Comparison of ENCODE assay signal across 22 mouse cellular contexts in genomic region chr10:30788340-30788721, GRCm38 (mm10).
"Had no signal": no experiment of that assay in that cellular context is flagged by ENCODE, and none has a peak within 500 bp of the region (broad histone marks: within the 10 kb centered on the region; RNA-seq: fewer than 3 reads in every experiment).

No protein-coding gene starts in this region.

- H3K9ac ChIP-seq: limb, embryonic 13.5 days; lung, embryonic 14.5 days; midbrain, embryonic 12.5 days; midbrain, embryonic 15.5 days; neural tube, embryonic 12.5 days; neural tube, embryonic 15.5 days had no signal

- H3K27me3 ChIP-seq: limb, embryonic 13.5 days; midbrain, embryonic 12.5 days; midbrain, embryonic 15.5 days; neural tube, embryonic 12.5 days; neural tube, embryonic 15.5 days had no signal

- H3K36me3 ChIP-seq: limb, embryonic 10.5 days; limb, embryonic 13.5 days; midbrain, embryonic 12.5 days; midbrain, embryonic 15.5 days; neural tube, embryonic 12.5 days; neural tube, embryonic 15.5 days had no signal

- H3K9me3 ChIP-seq: limb, embryonic 10.5 days; limb, embryonic 13.5 days; midbrain, embryonic 12.5 days; midbrain, embryonic 15.5 days; neural tube, embryonic 12.5 days had no signal

- H3K4me1 ChIP-seq: limb, embryonic 10.5 days; limb, embryonic 13.5 days; midbrain, embryonic 12.5 days; midbrain, embryonic 15.5 days; neural tube, embryonic 12.5 days; neural tube, embryonic 15.5 days had no signal

- DNase-seq: kidney, adult 18-20 months; kidney, adult 9 months; kidney, postnatal 14 days; kidney, postnatal 4 days; layer of hippocampus, adult 9-11 months; lung, embryonic 14.5 days; lung, postnatal 10 days; lung, postnatal 36 days; right cerebral cortex, adult 18-20 months; right cerebral cortex, postnatal 14 days; right cerebral cortex, postnatal 4 days; thymus, adult 2 months; thymus, postnatal 14 days; thymus, postnatal 4 days had no signal

- H3K4me3 ChIP-seq: limb, embryonic 10.5 days; limb, embryonic 13.5 days; midbrain, embryonic 12.5 days; midbrain, embryonic 15.5 days; neural tube, embryonic 12.5 days; neural tube, embryonic 15.5 days had no signal

- ATAC-seq: intestine, embryonic 16.5 days; midbrain, embryonic 15.5 days had no signal

- H3K27ac ChIP-seq: limb, embryonic 10.5 days; limb, embryonic 13.5 days; midbrain, embryonic 12.5 days; midbrain, embryonic 15.5 days; neural tube, embryonic 12.5 days; neural tube, embryonic 15.5 days; stomach, postnatal 0 days had no signal

- H3K4me2 ChIP-seq: limb, embryonic 13.5 days; lung, embryonic 14.5 days; midbrain, embryonic 12.5 days; midbrain, embryonic 15.5 days; neural tube, embryonic 12.5 days; neural tube, embryonic 15.5 days had no signal
